Mouse (Mus musculus) heart, postnatal 14 days (tissue): ENCODE data around the gene Ccz1. TPM values are rescaled to one million over a fixed set of nuclear protein-coding genes. Genes with fewer than 3 reads are reported as not detected.
A peak's percentile ranks its signal among the peaks of the same experiment; 100 is the strongest.
"Not testable (repeated sequence)": the region's sequence is repeated elsewhere in the genome, so short reads cannot be mapped to it uniquely, and the experiment has no call there.

Experiments used
- DNase-seq, 2 experiments: peaks; one replicate each; pipeline ENCODE4 v3.0.0; 2021 to 2022
- intact Hi-C: fragments of 180-260 bp; cut with DNase I; formaldehyde crosslinking; loops from one replicate; pipeline ENCODE4 v1.15.1; 2025
- long read RNA-seq, 2 experiments: library from polyadenylated mRNA; stranded (forward); transcript quantifications; one replicate each; pipeline ENCODE4 v2.0.0; 2021
- total RNA-seq, 2 experiments: library from RNA; stranded (reverse); gene quantifications; 2 replicates each; pipeline ENCODE4 v1.2.3; 2021

Gene Ccz1
- total RNA-seq = 10 to 100 TPM; 28.8 to 29.6 TPM
- long read RNA-seq, experiment 1, transcript Ccz1-201 (15 exons, 1,769 nt) = major isoform, 53 of 56 reads
- long read RNA-seq, experiment 1, partial matches to known transcripts = 1 of 56 reads
- long read RNA-seq, experiment 1, other reads (novel, unspliced or antisense) = 2 of 56 reads
- long read RNA-seq, experiment 2, transcript Ccz1-201 (15 exons, 1,769 nt) = major isoform, 34 of 39 reads
- long read RNA-seq, experiment 2, partial matches to known transcripts = 2 of 39 reads
- long read RNA-seq, experiment 2, other reads (novel, unspliced or antisense) = 3 of 39 reads

DNA sequence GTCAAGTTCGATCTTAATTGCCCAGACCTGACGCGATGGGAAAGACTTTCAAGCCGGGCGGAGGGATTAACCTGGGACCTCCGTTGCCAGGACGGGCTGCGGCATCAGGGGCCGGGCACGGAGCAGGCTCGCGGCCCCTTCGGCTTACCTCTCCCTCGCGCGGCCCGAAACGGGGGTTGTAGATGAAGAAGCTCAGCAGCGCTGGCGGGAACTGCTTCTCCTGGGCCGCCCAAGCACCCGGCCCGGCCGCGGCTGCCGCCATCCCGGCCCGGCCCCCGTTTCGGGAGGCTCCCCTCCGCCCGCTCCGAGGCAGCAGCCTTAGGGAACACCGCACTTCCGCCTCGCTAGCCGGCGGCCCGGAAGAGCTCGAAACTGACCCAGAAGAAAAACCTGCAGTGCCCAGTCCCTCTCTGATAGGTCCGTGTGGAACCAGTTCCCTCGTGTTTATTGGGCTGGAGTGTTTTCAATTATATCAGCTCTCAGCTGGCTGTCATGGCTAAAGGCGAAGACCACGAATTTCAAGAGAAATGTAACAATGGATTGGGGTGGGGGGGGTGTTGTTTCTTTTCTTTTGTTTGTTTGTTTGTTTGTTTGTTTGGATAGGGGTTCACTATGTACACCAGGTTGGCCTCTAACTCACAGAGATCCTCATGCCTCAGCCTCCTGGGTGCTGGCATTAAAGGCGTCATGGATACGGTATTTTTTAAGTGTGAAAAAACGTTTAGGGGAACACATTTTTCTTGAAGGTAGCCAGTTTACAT, at the start of gene Ccz1:
TSS of gene Ccz1 (minus strand) at position 327 of the 761 bp plus-strand sequence.
- intact Hi-C loops = no loop called here
- DNase-seq = peak; percentile 80 to 83

DNA sequence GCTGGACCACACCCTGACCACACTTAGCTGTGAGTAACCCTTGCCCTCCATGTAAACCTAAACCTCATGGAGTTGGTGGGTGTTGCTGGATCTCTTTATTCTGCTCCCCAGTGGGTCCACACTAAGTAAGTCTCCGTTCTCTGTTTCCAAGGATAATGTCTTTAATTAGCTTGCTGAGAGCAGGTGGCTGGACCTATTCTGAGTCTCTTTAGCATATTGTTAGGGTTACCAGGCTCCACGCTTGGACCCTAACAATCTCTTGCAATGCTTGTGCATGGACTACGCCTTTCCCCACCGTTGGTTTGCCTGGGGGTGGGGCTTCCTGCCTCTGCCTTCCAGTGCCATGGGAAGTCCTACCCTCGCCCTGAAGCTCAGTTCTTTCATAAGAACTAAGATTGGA, 49.4 kb upstream of the Ccz1 start:
- intact Hi-C loops = no loop called here
- DNase-seq = no peak

DNA sequence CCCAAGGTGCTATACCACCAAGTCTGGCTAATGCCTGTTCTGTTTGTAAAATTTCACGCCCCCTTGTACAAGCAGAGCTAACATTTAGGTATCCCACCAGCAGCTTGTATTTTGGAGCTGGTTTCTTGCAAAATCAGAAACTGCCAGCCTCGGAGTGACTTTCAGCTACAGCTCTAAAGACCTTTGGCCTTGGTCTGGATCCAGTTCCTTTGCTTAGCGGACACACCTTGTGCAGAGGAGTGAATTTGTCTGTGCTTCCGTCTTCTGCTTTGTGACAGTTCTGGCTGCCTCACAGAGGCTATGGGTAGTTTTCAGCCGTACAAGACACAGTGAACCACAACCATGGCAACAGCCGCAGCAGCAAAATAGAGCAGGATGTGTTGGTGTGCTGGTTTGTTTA, 39.7 kb upstream of the Ccz1 start:
- intact Hi-C loops = no loop called here
- no peak for DNase-seq

DNA sequence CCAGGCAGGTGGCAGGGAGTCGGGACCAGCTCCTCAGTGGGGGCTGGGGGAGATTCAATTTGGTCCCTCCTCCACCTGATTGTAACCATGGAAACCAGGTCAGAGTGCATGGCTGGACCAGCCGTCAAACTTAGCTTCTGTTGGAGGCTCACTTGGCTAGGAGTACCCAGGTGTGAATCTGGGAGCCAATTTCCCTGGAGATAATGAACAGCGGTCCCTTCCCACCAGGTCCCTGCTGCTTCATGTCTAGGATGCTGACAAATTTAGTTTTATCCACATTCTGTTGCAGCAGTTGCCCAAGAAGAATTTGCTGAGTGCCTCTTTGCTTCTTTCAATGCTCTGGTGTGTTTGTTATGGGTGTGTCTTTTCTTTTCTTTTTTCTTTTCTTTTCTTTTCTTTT, 38.8 kb upstream of the Ccz1 start:
- intact Hi-C loops = no loop called here

DNA sequence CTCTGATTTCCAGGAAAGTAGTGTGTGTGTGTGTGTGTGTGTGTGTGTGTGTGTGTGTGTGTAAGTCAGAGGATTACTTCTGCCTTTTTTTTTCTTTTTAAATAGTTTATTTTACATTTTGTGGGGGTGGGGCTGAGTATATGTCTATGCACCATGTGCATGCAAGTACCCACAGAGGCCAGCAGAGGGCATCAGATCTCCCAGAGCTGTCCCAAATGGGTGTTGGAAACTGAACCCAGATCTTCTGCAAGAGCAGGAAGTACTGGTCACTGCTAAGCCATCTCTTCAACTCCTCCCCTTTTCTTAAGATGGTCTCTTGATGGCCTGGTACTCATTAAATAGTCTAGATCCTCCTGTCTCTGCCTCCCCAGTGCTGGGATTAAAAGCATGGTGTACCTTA, 36.6 kb upstream of the Ccz1 start:
- no peak for DNase-seq
- intact Hi-C loops = no loop called here

More for the DNA sequence above, 38.8 kb upstream of the Ccz1 start:
- DNase-seq = no peak

DNA sequence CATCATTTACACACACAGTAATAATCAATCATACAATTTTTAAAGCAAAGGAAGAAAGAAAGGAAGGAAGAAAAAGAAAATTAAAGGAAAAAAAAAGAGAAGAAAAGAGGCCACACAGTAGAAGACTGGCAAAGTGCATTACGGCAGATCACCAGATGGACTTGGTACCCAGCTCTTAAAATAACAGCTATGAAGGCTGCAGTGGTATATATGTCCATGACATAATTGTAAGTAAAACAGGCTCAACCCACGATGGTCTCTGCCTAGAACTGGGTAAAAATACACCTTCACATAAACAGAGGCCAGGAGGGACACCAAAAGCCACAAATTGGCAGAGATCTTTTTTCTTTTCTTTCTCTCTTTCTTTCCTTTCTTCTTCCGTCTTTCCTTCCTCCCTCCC, 35.2 kb upstream of the Ccz1 start:
- intact Hi-C loops = no loop called here
- no peak for DNase-seq

DNA sequence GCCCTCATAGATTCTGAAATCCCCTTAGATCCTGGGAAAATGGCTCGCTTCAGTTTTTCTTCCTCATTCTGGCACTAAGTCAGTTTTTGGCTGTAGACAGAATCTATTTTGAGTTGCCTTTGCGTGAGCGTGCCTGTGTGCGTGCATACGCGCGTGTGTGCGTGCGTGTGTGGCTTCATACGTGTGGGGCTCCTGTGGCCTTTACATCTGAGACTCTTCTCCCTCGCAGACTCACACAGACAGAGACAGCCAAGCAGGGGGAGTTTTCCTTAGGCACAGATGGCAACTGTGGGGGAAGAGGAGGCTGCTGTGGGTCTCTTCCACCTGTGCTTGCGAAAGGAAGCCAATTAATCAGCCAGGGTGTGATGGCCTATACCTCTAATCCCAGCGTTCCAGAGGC, 32.6 kb upstream of the Ccz1 start:
- no peak for DNase-seq
- intact Hi-C loops = no loop called here

DNA sequence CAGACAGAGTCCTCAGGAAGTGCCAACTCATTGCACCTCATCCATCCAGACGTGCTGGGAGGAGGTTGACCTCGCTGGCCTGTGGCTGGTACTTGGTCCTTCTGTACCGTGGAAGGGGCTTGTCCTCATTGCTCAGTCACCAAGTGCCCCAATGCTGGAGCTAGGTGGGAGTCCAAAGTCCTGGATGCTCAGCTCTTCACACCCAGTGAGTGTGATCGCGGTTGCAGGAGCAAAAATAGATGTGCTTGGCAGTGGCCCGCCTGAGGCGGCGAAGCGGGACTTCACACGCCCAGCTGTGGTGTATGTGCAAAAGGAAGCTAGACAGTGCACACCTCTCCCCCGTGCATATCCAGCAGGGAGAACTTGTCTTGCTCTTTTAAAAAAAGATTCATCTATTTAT, 28.5 kb upstream of the Ccz1 start:
- DNase-seq = no peak
- intact Hi-C loops = loop anchor here (5.0 kb wide), 2 partner anchors 54 to 169 kb away; no protein-coding TSS in a partner anchor

DNA sequence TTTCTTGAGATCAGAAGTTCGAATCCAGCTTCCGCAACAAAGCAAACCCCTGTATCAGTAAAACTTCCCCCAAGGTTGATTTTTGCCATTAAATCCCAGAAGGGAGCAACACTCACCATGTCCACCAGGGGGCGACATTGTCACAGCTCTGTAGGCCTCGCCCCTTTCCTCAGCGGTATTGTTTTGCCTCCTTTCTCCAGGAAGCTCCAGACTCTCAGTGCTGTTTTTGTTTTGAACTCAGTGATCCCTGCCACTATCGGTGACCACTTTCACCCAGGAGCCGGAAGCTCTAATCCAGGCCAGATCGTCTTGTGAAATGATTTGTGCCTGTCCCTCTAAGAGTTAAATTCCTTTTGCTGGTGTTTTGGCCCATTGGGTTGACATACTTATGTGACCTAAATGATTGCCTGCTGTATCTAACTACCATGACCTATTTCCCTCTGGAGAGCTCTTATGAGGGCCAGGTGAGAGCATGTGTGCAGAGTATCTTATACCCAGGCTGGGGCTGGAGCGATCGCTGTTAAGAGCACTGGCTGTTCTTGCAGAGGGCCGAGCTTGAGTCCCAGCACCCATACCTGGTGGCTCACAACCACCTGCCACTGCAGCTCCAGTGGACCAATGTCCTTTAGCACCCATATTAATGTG, 26.2 kb upstream of the Ccz1 start:
- intact Hi-C loops = loop anchor here (1.0 to 5.0 kb wide), 3 partner anchors 56 to 171 kb away; no protein-coding TSS in a partner anchor
- peak; percentile 76 to 82 for DNase-seq

DNA sequence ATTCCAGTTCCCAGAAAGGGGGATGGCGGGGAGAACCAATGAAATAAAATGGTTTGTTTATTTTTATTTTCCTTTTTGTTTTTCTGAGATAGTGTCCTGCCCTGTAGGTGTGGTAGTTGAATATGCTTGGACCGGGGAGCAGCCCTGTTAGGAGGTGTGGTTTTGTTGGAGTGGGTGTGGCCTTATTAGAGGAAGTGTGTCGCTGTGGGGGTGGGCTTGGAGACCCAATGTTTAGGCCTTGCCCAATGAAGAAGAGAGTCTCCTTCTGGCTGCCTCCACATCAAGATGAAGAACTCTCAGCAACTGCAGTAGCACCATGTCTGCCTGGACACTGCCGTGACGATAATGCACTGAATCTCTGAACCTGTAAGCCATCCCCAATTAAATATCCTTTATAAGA, 25.2 kb upstream of the Ccz1 start:
- intact Hi-C loops = loop anchor here (1.0 to 5.0 kb wide), 3 partner anchors 57 to 172 kb away; no protein-coding TSS in a partner anchor
- no peak for DNase-seq

DNA sequence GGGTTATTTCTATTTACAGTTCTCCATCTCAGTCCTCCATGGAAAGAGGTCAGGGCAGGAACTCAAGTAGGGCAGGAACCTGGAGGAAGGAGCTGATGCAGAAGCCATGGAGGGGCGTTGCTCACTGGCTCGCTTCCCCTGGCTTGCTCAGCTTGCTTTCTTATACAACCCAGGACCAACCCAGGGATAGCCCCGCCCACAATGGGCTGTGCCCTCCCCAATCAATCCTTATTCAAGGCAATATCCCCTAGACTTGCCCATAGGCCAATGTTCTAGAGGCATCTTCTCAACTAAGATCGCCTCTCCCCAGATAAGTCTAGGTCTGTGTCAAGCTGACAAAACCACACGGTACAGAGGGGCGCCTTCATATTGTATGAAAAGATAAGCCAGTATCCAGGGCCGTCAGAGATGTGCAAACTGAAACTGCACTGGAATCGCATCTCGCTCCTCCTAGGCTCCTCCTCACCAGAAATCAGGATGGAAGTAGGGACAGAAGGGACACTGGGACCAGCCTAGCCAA, 24.5 kb upstream of the Ccz1 start:
- intact Hi-C loops = no loop called here
- DNase-seq = no peak

DNA sequence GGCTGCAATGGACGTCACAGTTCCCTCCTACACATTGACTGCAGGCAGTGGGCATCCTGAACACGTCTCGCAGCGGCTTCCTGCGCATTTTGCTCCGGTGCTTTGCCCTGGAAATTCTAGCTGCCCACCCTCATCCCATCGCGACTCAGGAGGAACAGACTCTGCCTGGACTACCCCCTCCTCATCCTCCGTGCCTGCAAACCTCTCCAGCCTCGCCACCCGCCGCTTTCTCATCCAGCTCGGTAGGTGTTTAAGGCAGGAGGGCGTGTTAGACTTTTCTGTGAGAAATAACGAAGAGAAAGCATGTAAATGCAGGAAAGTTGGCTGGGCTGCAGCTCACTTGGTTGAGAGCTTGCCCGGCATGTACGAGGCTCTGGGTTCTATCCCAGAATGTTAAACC, 22.3 kb upstream of the Ccz1 start:
- DNase-seq = no peak

DNA sequence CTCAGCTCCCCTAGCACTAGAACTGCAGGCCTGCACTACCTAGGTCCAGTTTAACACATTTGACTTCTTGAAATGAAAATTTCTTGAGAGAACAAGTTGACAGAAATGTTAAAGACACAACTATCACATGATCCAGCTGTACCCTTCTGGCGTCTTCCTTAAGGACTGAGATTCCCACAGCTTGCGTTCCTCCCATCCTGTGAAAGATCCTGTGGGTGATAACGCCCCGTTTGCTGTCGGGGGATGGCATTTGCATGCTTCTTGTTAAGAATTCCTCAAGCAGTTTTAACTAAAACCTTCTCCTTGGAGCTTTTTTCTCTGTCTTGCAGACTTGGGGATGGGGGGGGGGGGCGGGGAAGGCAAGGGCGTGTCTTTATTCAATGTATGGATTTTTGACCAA, 19.9 kb upstream of the Ccz1 start:
- no peak for DNase-seq
- intact Hi-C loops = loop anchor here (5.0 kb wide), 1 partner anchor 713 kb away; no protein-coding TSS in a partner anchor

More for the DNA sequence above, 22.3 kb upstream of the Ccz1 start:
- intact Hi-C loops = no loop called here

DNA sequence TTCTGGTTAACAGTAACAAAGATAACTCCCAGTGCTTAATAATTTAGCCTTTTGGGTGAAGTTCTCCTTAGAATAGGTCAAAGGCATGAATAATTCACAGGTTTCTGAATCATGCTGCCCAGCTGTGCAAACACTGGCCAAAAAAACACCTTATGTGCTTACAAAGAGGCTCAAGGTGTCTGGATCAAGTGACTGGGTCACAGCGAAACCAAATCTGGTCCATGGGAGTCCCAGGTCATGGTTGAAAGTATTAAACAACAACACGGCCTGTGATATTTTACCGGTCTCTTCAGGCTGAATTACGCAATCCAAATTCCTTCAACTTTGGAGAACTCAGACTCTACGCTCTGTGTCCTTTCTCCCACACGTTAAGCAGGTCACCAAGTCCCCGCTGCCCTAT, 17.8 kb upstream of the Ccz1 start:
- no peak for DNase-seq
- intact Hi-C loops = loop anchor here (5.0 kb wide), 1 partner anchor 715 kb away; no protein-coding TSS in a partner anchor

DNA sequence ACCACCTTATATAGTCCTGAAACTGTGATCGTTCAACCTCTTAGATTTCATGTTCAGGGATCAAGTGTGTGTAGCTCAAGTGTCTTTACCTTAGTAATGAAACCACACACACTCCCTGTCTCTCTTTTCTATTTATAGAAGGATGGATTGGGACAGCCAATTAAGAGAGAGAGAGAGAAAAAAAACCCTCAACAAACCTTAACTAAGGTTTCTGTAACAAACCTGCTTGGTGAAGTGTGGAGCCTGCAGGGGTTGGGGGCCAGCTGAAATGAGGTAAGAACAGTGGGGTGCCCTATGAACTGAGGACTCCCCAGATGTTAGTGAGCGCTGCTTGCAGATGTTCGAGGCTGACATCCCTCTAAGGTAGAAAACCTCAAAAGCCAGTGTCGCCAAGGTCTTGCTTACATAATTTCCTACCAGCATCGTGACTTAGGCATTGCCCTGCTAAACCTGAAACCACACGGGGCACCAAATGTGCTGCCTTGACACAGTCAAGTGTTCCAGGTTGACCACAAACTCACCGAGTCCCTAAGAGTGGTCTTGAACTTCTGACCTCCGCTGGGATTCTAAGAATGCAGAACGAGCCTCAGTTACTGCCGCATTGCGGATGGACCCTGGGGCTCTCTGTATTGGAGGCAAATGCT, 12.1 kb upstream of the Ccz1 start, which contains the start of gene Ocm:
TSS of gene Ocm (minus strand) at position 51 of the 644 bp plus-strand sequence.
- DNase-seq = no peak
- intact Hi-C loops = no loop called here

DNA sequence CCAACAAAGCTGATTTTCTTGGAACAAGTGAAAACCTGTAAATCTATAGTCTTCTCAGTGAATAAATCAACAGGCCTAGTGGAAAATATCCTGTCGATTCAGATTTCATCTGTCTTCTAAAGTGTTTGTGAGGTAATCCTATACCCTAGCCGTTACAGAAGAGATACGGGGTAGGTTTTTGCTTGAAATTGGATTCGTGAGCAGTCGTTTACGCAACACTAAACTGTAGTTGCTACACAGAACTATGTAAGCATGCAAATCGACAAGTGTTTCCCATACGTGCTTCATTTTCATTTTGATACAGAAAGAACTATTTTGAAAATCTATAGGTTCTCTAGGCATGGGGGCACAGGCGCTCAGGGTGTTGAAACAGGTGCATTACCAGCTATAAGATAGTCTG, 1.2 kb upstream of the Ccz1 start:
- intact Hi-C loops = no loop called here
- no peak for DNase-seq

DNA sequence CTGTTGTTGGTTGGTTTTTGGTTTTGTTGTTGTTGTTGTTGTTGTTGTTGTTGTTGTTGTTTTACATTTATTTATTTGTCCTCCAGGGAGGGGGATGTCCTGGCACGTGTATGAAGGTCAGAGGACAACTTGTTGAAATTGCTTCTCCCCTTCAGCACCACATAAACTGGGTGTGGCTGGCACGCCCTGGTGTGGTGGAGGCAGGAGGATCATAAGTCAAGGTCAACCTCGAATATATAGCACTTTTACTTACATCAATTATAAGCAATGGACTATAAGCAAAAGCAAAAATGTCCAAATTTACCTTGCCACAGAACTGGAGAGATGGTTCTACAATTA, 604 bp upstream of the Ccz1 start:
- no peak for DNase-seq
- intact Hi-C loops = no loop called here

DNA sequence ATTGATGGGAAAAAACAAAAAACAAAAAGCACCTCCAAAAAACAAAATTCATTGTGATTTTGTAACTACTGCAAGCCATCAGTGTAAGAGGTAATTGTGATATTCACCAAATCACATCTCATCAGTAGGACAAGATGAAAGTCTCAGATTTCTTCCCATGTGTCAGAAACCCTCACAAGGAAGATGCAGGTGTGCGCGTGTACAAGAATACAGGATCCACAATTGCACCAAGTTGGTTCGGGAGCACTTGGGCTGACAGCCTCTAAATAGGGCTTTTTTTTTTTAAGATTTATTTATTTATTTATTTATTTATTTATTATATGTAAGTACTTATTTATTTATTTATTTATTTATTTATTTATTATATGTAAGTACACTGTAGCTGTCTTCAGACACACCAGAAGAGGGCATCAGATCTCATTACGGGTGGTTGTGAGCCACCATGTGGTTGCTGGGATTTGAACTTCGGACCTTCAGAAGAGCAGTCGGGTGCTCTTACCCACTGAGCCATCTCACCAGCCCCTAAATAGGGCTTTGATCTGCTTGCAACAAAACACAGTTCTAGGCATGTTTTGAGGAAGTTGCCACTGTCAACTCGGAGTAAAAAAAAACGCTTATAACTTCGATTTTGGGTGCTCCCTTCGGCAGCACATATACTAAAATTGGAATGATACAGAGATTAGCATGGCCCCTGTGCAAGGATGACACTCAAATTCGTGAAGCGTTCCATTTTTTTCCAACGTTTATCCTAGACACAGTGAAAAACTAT, 1.1 kb downstream of the Ccz1 start:
- intact Hi-C loops, DNase-seq: not testable (repeated sequence)

DNA sequence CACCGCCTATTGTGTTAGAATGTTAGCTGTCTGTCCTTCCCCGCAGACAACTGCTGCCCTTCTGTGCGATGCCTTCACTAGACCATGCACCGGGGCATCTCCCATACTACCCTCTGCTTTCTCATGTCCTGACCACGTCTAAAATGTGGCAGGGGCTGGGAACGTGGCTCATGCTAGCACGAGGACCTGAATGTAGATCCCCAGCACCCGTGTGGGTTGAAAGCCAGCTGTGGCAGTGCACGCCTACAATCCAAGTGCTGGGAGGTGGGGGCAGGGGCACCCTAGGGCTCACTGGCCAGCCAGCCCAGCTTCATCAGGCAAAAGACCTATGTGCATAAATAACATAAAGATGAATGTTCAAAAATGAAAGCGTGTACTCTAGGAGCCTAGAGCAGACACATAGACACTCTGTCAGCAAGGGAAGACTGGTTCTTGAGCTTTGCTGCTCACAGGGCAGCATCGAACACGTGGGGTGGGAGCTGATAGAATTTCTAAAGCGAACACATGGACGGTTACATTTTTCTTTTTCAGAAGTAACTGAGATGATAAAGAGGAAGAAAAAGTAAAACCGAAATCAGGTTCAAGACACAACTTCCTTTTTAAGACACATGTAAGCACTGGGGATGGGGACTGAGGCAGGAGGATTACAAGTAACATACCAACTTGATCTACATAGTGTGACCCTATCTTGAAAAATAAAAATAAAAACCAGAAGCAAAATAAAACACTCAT, 12.1 kb downstream of the Ccz1 start:
- no peak for DNase-seq
- intact Hi-C loops = no loop called here
